Mouse (Mus musculus) layer of hippocampus, postnatal 25 days (tissue): ENCODE data around the gene Flot1. TPM values are rescaled to one million over a fixed set of nuclear protein-coding genes. Genes with fewer than 3 reads are reported as not detected.
"Not testable (repeated sequence)": the region's sequence is repeated elsewhere in the genome, so short reads cannot be mapped to it uniquely, and the experiment has no call there.

Source experiments
- DNase-seq, 2 experiments: peaks; one replicate each; pipeline ENCODE4 v3.0.0; 2022; ENCODE audit warnings: mixed read lengths in 2 of 2, low spot score in 1 of 2; ENCODE audit errors: extremely low spot score in 1 of 2
- total RNA-seq, 2 experiments: library from RNA; stranded (reverse); gene quantifications; 2 replicates each; pipeline ENCODE4 v1.2.3; 2021

Flot1 gene
- total RNA-seq, 2 experiments from 2014 or later: 122 to 132 TPM

DNA sequence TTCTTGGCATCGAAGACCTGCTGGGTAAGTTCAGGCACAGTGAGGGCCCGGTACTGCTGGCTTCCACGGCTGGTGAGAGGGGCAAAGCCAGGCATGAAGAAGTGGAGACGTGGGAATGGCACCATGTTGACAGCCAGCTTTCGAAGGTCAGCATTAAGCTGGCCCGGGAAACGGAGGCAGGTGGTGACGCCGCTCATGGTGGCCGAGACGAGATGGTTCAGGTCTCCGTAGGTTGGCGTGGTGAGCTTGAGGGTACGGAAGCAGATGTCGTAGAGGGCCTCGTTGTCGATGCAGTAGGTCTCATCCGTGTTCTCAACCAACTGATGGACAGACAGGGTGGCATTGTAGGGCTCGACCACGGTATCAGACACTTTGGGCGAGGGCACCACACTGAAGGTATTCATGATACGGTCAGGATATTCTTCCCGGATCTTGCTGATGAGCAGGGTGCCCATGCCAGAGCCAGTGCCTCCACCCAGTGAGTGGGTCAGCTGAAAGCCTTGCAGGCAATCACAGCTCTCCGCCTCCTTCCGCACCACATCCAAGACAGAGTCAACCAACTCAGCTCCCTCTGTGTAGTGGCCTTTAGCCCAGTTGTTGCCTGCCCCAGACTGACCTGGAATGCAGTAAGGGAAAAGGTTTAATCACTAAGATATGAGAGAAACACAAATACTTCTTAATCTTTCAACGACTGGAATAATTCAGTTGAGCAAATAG is 12.6 kb downstream of the Flot1 start:
- DNase-seq: peak in 1 of 2 experiments; percentile 38

DNA sequence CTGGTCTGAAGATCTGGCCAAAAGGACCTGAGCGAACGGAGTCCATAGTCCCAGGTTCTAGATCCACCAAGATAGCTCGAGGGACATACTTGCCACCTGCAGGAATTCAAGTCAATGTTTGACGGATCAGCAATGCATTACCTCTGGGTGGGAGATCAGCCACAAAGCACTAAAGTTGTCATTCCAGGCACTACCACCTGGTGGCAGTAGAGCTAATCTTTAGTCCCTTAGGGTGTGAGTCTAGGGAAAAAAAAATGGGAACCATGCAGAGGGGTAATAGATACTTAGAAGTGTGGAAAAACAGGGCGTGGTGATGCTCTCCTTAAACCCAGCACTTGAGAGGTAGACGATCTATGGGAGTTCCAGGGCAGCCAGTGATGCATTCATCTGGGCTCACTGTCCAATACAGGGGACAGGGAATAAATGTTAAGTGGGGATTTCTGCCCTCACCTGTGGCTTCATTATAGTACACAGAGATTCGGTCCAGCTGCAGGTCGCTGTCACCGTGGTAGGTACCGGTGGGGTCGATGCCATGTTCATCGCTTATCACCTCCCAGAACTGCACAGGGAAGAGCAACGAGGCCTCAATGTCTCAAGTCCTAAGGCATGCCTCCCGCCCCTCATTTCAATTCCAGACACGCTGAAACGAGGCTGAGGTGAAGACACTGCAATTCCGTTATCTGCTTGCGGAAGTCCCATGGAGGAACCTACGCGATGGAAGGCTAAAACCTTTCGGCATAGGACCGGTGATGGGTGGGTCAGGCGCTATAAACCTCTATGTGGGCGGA is 13.3 kb downstream of the Flot1 start:
- peak; percentile 69 to 93 for DNase-seq

DNA sequence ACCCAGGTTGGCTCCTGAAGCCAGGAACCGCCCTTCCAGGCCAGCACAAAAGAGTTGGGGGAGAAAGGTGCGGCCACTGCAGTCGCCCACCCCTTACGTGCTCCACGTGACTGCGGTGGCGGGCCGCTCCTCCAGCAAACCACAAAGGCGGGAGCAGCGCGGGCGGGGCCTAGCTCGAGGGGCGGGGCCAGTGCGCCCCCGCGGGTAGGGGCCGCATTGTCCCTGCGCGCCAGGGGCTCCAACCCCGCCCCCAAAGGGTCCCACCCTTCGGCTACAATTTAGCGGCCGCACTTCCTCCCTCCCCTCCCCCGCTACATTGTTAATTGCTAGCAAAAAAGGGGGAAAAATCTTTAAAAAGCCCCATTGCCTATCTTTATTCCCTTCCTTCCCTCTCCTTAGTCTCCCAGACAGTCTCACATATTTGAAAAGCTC is 14.0 kb downstream of the Flot1 start:
- peak; percentile 64 to 66 for DNase-seq

DNA sequence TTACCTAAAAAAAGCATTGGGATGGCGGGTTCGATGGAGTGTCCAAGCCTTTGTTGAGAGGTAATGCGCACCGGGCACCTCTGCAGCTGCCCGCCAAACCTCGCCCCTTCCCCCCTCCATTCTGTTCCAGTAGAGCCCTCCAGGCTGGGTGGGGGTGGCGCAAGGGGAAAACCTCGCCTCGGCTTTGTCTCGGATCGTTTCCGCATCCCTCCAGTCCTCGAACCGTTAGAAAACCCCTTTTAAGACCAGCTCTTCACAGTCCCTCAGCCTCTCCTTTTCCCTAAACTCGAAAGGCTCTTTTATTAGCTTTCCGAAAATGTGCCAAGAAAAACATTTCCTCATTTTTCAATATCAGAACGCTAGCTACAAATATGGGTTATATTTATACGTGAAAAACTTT is 14.5 kb downstream of the Flot1 start:
- DNase-seq: peak in 1 of 2 experiments; percentile 42

DNA sequence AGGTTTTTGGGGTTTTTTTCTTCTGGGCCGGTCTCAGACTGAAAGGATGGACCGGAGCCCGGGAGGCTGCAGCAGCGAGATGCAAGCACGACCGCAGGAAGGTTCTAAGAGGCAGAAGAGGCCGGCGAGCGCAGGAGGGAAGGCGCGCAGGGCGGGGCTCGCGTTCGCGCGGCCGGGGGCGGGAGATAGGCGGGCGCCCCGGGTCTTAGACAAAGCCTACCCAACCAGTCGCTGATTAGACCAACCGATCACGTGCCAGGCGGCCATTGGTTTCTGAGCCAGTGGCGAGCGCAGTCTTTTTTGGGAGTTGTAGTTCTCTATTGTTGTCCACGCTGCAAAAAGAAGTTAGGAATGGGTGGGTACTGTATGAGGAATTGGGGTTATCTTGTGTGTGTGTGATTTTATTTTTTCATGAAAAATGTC is 15.1 kb downstream of the Flot1 start, which contains the start of gene Tubb5:
Gene Tubb5 (minus strand): TSS at position 185 of the 423 bp plus-strand sequence.
- DNase-seq: peak; percentile 87 to 90

DNA sequence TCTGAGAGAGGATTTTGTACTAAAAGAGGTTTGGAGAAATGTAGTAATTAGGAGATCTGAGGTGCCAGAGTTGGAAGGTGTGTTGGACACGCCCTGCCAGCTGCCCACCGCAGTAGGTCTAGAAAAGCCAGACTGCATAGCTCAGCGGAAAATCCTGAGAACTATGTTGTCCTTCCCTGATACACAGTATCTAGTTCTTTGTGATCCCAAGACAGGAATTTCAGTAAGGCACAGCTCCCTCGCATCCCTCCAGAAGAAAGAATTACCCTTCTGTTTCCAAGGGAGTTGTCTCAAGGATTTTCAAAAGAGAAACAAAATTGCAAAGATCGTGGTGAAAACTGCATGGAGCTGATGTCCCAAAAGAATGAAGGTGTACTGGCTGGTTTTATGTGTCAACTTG is 15.5 kb downstream of the Flot1 start:
- no peak for DNase-seq

DNA sequence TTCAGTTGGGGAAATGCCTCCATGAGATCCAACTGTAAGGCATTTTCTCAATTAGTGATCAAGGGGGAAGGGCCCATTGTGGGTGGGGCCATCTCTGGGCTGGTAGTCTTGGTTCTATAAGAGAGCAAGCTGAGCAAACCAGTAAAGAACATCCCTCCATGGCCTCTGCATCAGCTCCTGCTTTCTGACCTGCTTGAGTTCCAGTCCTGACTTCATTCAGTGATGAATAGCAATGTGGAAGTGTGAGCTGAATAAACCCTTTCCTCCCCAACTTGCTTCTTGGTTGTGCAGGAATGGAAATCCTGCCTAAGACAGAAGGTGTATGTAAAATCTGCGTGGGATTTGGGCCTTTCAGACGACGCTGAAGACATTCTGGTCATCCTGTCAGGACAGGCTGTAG is 16.0 kb downstream of the Flot1 start:
- DNase-seq: not testable (repeated sequence)

DNA sequence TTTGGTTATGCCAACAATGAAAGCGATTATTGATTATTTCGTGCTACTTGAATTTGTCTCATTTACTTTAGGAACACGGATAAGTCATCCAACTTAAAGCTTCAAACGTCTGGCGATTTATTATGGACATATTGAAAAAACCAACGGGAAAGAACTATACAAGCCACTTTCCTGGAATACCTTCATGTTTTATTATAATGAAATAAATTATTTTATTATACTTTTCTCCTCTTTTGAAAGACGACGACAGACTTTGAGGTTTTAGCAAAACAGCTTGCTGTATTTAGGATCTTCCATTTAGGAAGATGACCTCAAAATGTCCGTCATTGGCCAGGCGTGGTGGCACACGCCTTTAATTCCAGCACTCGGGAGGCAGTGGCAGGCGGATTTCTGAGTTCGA is 17.5 kb downstream of the Flot1 start:
- no peak for DNase-seq

DNA sequence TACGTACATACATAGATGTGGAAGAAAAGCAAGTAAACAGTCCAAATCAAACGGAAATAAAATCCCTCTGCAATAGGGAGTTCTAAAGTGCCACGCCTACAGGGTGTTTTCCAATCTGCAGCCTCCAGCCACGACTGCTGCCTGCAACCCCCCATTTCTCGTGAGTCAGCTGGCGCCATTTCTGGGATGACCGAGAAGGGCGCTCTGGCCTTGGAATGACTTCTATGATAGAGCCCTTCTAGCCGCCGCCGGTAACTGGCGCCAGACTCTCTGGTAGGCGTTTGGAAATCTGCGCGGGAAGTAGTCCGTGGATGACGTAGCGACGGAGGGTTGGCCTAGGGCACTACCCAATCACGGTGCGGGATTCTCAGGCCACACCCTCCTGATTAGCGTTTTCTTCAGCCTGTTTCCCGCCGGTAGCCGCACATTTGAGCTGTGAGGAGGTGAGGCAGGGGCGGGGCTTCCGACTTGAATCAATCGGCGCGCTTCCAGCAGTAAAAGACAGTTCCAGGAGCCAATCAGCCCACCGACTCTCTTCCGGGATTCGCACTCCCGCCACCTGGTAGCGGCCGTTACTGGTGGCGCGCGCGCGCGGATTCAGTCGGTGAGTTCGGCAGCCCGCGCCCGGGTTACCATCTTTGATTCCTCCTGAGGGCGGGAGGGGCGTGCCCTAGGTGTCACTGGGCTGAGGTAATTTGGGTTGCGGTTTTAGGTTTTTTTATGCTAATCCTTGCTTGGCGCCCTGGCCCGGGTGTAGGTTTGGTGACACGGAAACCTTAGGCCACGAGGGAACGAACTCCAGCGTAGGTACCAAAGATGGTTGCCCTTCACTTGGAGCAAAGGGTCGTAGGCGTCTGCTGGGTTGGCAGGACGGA is 18.3 kb downstream of the Flot1 start, which contains the start of gene Mdc1:
Gene Mdc1 (plus strand): TSS at position 440 of the 875 bp plus-strand sequence.
- DNase-seq: peak; percentile 95 to 96

DNA sequence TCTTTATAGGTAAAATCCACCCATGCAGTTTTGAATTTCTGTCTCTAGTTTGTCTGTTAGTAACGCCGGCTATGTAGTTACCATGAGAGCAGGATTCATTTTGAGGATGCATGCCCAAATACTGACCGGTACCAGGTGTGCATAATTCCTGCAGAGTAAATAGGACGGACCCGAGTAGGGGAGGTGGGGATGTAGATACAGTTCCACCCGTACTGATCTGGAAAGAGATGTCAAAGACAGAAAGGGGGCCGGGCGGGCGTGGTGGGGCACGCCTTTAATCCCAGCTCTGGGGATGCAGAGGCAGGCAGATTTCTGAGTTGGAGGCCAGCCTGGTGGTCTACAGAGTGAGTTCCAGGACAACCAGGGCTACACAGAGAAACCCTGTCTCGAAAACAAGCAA is 19.0 kb downstream of the Flot1 start:
- no peak for DNase-seq

DNA sequence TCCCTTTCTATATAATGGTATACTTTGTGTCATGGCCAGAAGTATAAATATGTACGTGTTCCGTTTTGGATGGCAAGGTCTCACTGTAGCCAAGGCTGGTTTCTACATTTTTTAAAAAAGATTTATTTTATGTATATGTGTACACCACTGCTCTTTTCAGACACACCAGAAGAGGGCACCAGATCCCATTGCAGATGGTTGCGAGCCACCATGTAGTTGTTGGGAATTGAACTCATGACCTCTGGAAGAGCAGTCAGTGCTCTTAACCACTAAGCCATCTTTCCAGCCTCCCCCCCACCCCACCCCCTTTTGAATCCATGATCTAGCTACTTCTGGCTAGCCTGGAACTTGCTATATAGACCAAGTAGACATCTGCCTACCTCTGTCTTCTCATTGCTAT is 20.5 kb downstream of the Flot1 start:
- no peak for DNase-seq

DNA sequence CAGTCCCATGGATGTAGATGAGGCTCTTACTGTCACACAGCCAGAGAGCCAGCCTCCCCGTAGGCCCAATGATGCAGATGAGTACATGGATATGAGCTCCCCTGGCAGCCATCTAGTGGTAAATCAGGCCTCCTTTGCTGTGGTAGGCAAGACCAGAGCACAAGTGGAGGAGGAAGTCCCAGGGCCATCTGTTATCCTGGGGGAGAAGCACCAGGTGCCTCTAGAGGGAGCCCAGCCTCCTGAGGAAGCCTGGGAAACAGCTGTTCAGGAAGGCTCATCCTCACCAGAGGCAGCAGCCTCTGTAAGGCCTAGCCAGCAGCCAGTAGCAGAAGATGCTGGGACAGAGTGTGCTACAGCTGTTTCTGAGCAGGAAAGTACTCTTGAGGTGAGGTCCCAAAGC is 25.1 kb downstream of the Flot1 start:
- DNase-seq: no peak

DNA sequence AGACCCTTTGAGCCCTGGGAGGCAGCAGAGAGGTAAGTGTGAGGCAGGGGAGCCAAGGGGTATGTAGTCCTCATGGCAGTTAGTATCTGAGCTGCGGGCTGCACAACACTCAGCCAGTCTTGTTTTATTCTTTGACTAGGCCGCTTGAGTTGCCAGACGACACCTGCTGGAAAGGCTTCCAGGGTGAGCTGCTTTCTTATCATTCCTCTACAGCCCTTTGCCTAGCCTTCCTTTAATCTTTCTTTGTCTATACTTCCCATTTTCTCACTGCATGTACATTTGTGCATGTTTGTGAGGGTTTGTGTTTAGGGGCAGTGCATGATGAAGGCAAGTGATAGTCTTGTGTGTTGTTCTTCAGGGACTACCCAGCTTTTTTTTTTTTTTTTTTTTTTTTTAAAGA is 27.9 kb downstream of the Flot1 start:
- DNase-seq: no peak

DNA sequence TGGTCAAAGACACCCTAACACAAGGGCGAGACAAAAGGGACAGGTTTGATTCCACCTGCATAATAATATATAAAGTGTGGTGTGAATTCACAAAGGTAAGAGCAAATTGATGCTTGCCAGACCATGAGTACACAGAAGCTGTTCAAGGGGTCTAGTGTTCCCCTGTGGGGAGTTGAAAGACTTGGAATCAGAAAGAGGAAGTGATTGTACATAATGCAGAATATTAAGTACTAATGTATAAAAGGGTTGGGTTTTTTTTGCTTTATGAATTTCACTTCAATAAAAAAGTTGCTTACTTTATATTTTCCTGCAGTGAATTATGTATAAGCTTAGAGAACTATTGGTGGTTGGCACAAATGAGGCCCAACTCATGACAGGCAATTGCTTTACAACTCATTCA is 36.3 kb downstream of the Flot1 start:
- no peak for DNase-seq

DNA sequence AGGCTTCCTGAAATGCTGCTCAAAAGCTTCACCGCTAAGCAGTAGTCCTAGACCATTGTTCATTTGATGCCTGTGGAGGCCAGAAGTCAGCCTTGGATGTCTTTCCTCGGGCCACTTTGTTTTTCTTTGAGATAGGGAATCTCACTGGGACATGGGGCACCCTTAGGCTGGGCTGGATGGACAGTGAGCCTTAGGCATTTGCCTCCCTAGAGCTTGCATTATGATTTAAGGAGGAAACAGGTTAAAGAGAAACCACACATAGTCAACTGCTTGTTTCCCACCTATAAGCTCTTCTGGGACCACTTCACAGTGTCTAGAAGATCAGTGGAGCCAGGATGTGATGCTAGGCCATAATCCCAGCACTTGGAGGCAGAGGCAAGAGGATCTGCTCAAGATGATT is 36.8 kb downstream of the Flot1 start:
- no peak for DNase-seq

DNA sequence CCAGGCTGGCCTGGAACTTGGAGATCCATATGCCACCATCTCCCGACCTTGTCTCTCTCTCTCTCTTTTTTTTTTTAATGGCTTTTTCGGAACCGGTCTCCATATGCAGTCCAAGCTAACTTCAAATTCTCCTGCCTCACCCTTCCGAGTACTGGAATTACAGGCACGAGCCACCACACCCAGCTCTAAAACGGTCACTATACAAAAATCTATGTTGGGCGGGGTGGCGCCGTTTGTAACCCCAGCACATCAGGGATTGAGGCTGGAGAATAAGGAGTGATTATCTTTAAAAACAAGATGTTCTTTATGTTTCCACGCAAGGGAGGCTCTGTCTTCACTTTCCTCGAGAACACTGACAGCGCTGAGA is 37.8 kb downstream of the Flot1 start:
- DNase-seq: no peak

DNA sequence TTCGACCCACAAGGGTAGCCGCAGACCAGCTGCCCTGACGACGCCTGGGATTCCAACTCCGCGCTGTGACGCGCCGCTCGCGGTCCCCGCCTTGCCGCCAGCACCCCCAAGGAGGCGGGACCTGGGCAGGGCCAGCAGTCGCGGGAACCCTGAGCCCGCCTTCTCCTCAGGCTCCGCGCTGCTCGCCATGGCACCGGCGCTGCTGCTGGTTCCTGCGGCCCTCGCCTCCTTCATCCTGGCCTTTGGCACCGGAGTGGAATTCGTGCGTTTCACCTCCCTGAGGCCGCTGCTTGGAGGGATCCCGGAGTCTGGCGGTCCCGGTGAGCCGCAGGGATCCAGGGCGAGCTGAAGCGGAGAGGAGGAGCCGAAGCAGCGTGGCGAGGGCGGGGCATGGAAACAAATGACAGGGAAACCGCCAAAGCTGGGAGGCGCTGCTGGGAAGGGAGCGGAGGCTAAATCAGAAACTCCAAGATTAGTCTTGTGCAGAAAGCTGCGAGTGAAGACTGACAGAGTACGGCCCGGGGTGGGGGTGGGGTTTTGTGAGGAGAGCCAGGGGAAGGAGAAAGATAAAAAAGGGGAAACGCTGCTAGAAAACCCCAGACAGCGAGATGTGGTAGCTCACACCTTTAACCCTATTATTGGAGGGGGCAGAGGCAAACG is 38.3 kb downstream of the Flot1 start, which contains the start of gene Nrm:
Gene Nrm (plus strand): TSS at position 121 of the 660 bp plus-strand sequence.
- DNase-seq: peak; percentile 72 to 91

DNA sequence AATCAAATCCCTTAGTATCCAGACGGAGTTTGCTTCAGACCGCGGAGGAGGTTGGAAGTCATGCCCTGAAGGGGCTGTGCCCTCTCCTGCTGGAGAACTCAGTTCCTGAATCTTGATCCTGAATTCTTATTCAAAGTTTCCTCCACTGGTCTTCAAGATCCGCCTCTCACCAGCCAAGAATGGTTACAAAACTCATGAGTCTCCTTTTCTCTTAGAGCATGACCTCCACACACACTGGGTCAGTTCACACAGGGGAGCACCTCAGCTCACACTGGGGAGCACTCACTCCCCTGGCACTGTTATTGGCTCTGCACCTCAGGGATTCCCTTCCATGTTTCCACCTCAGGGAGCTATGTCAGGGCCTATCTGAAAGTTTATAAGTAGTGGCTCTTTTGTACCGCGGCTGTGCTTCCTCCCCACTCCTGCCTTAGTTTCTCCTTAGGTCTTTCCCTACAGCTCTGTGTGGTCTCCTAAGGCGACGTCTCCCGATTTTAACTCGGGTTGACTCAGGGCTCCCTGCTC is 41.9 kb downstream of the Flot1 start:
- no peak for DNase-seq

DNA sequence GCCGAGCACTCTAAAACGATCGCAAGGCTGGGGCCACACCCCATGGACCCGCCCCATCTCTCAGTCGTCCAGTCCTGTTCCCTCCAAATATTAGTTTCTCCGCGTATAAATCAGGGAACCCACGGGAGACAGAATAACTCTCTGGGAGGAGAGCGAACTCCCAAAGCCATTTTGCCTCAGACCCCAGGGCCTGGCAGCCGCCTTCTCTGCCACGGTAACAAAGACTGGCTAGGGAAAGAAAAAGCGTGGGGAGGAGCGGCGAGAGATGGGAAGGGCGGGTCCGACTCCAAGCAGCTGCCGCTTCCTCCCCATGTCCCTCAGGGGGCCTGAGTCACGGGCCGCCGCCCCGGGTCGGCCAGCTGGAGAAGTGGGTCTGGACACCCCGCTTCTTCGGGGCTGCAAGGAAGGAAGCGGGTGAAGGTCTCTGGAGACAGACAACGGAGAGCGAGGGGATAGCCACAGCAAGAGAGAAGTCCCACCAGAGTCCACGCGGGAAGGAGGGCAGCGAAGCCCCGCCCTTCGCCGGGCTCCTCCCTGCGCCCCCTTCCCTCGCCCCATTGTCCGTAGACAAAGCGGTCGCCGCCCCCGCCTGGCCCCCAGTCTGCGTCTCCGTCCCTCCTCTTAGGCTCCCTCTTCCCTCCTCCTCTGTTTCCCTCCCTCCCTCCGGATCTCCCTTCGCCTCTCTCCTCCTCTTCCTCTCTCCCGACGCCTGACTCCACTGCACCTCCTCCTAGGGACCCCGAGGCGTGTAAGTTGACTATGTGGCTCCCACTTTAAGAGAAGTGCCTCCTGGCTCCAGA is 42.7 kb downstream of the Flot1 start, which contains the start of gene Ppp1r18:
Gene Ppp1r18 (plus strand): TSS at position 113 of the 800 bp plus-strand sequence.
- no peak for DNase-seq
